Mouse (Mus musculus) ES-E14 (cell line): Measurements from ENCODE around the gene Rora. TPM values are rescaled to one million over a fixed set of nuclear protein-coding genes. Genes with fewer than 3 reads are reported as not detected.

Experiments
- DNase-seq: peaks from one replicate; pipeline ENCODE4 v3.0.0-alpha.2; 2013; ENCODE audit warnings: low read depth, low spot score
- H3K27ac ChIP-seq: 2 replicates; pipeline ENCODE4 v1.5.1; 2012; ENCODE audit warnings: low read depth, mild to moderate bottlenecking, low read length, moderate library complexity, mixed read lengths; ENCODE audit not compliant: poor library complexity, insufficient read depth, severe bottlenecking
- H3K36me3 ChIP-seq: 2 replicates; pipeline ENCODE4 v1.6.1; 2012; ENCODE audit warnings: mild to moderate bottlenecking, low read length, moderate library complexity, mixed read lengths; ENCODE audit not compliant: control insufficient read depth, poor library complexity, insufficient read depth, severe bottlenecking
- H3K4me1 ChIP-seq, 2 experiments: fragments of 150-350 bp in 1 of 2; sonication (generic) in 1 of 2; 2 replicates each; pipeline ENCODE4 v1.6.1; 2012; ENCODE audit warnings: low read length in 2 of 2, mild to moderate bottlenecking in 1 of 2, mixed read lengths in 1 of 2; ENCODE audit not compliant: control insufficient read depth in 2 of 2, insufficient read depth in 2 of 2, poor library complexity in 1 of 2
- H3K4me3 ChIP-seq, 2 experiments: fragments of 150-350 bp in 1 of 2; sonication (generic) in 1 of 2; 2 replicates each; pipeline ENCODE4 v1.5.1; 2012; ENCODE audit warnings: low read length in 2 of 2, low read depth in 1 of 2, mild to moderate bottlenecking in 1 of 2, mixed read lengths in 1 of 2; ENCODE audit not compliant: insufficient read depth in 1 of 2, poor library complexity in 1 of 2, severe bottlenecking in 1 of 2
- H3K9ac ChIP-seq: 2 replicates; pipeline ENCODE4 v1.6.1; 2012; ENCODE audit warnings: low read depth, mild to moderate bottlenecking, low read length, mixed read lengths; ENCODE audit not compliant: poor library complexity, insufficient read depth, severe bottlenecking
- H3K9me3 ChIP-seq: fragments of 150-350 bp; sonication (generic); 2 replicates; pipeline ENCODE4 v1.6.1; 2012; ENCODE audit warnings: low read depth, mild to moderate bottlenecking, low read length; ENCODE audit not compliant: control insufficient read depth, insufficient read depth
- CHD2 ChIP-seq: IDR thresholded peaks from 2 replicates; pipeline ENCODE4 v1.6.1; 2014; ENCODE audit warnings: mild to moderate bottlenecking, low read depth, low read length, inconsistent platforms
- HCFC1 ChIP-seq: IDR thresholded peaks from 2 replicates; pipeline ENCODE4 v1.6.1; 2012; ENCODE audit warnings: low read length, inconsistent platforms, borderline replicate concordance; ENCODE audit not compliant: insufficient read depth
- MAFK ChIP-seq: IDR thresholded peaks from 2 replicates; pipeline ENCODE4 v1.6.1; 2014; ENCODE audit warnings: mild to moderate bottlenecking, low read depth, low read length, inconsistent platforms; ENCODE audit not compliant: insufficient read depth
- ZC3H11A ChIP-seq: IDR thresholded peaks from 2 replicates; pipeline ENCODE4 v1.6.1; 2012; ENCODE audit warnings: low read depth, mild to moderate bottlenecking, inconsistent platforms, low read length, borderline replicate concordance
- ZNF384 ChIP-seq: IDR thresholded peaks from 2 replicates; pipeline ENCODE4 v1.6.1; 2012; ENCODE audit warnings: low read depth, low read length, inconsistent platforms
- in situ Hi-C, 2 experiments: fragments of 600-800 bp; cut with MboI; formaldehyde crosslinking; loops; one replicate each; pipeline ENCODE4 v1.15.1; 2025; ENCODE audit warnings: low sequenced_read_pairs in 2 of 2, inconsistent platforms in 1 of 2; ENCODE audit not compliant: unreplicated experiment in 2 of 2
- total RNA-seq: library from RNA; depleted of rRNA; stranded (reverse); fragments of 300-350 nt; gene quantifications from 2 replicates; pipeline ENCODE4 v1.2.3, GENCODE M21; 2012

Gene Rora
- total RNA-seq, 1 experiment: 2.1 TPM

GRCm38 (mm10) chr9:68685562-68685961, 32.0 kb downstream of the Rora start:
- no peak overlapping the region for H3K27ac ChIP-seq
- H3K4me3 ChIP-seq: no peak overlapping the region
- no peak for DNase-seq
- no peaks in the 10 kb centered on the region for H3K36me3 ChIP-seq
- H3K9me3 ChIP-seq: no peaks in the 10 kb centered on the region
- H3K9ac ChIP-seq: no peak overlapping the region
- no peak for TF ChIP-seq ZC3H11A
- TF ChIP-seq ZNF384: no peak
- TF ChIP-seq HCFC1: no peak
- no peak for TF ChIP-seq CHD2
- no peak for TF ChIP-seq MAFK
- peaks cover 0 to 6% of the 10 kb centered on the region in 2 experiments; a peak in 1 of 4 replicates for H3K4me1 ChIP-seq
- in situ Hi-C loops: no loop called here

GRCm38 (mm10) chr9:68687251-68687874, 33.8 kb downstream of the Rora start:
- no peak for DNase-seq
- Histone ChIP-seq H3K36me3 (no peaks in the 10 kb centered on the region), H3K9ac (no peak overlapping the region), H3K4me3 (no peak overlapping the region), H3K9me3 (no peaks in the 10 kb centered on the region), H3K4me1 (peaks cover 0 to 6% of the 10 kb centered on the region in 2 experiments; a peak in 1 of 4 replicates), H3K27ac (no peak overlapping the region)
- in situ Hi-C loops: no loop called here
- TF ChIP-seq HCFC1: no peak
- TF ChIP-seq ZC3H11A: no peak
- TF ChIP-seq CHD2: no peak
- TF ChIP-seq MAFK: no peak
- no peak for TF ChIP-seq ZNF384

GRCm38 (mm10) chr9:68688151-68688550, 34.6 kb downstream of the Rora start:
- no peaks in the 10 kb centered on the region for H3K36me3 ChIP-seq
- DNase-seq: no peak
- no peak for TF ChIP-seq HCFC1
- TF ChIP-seq CHD2: no peak
- TF ChIP-seq MAFK: no peak
- TF ChIP-seq ZNF384: no peak
- TF ChIP-seq ZC3H11A: no peak
- H3K27ac ChIP-seq: no peak overlapping the region
- no peak overlapping the region for H3K4me3 ChIP-seq
- H3K4me1 ChIP-seq: peaks cover 0 to 6% of the 10 kb centered on the region in 2 experiments; a peak in 1 of 4 replicates
- no peaks in the 10 kb centered on the region for H3K9me3 ChIP-seq
- H3K9ac ChIP-seq: no peak overlapping the region
- in situ Hi-C loops: no loop called here

- H3K4me3 ChIP-seq: no peak overlapping the region
- H3K9me3 ChIP-seq: no peaks in the 10 kb centered on the region
- no peak overlapping the region for H3K27ac ChIP-seq
- no peak overlapping the region for H3K9ac ChIP-seq
- H3K4me1 ChIP-seq: peaks cover 0 to 6% of the 10 kb centered on the region in 2 experiments; a peak in 1 of 4 replicates
- in situ Hi-C loops: no loop called here
- TF ChIP-seq ZC3H11A: peak; percentile 13; the same call in 1 of the 2 replicates
- TF ChIP-seq HCFC1: no peak
- no peak for TF ChIP-seq CHD2
- TF ChIP-seq MAFK: no peak
- TF ChIP-seq ZNF384: no peak
- peak; percentile 62 for DNase-seq
- no peaks in the 10 kb centered on the region for H3K36me3 ChIP-seq
Measured at GRCm38 (mm10) chr9:68689351-68689750, 35.8 kb downstream of the Rora start.
